Mouse (Mus musculus): ENCODE measurements at regions not wholly inside any gene's neighbourhood (a gene's known extent, or its start where the extent isn't known, plus 50 kb on each side); places are given as distances from the start of the nearest gene placed in this dataset.

- no peak for DNase-seq (ENCODE audit: low spot score in 2 of 2)
- intact Hi-C loops (cut with DNase I), result loop anchor here (5.0 kb wide), 1 partner anchor 650 kb away; no protein-coding TSS in a partner anchor
Measured at GRCm38 (mm10) chr8:56682564-56682963, 131.7 kb downstream of the Fbxo8 start.

- no peak for DNase-seq (ENCODE audit: low spot score in 2 of 2)
- intact Hi-C loops (cut with DNase I), result loop anchor here (5.0 kb wide), 1 partner anchor 648 kb away; no protein-coding TSS in a partner anchor
Measured at GRCm38 (mm10) chr8:56684352-56684751, 133.5 kb downstream of the Fbxo8 start.

- intact Hi-C loops (cut with DNase I), result no loop called here
- no peak for DNase-seq (ENCODE audit: low spot score in 2 of 2)
Measured at GRCm38 (mm10) chr8:56695436-56695835, 144.5 kb downstream of the Fbxo8 start.

GRCm38 (mm10) chr8:56700580-56701145 is 149.8 kb downstream of the Fbxo8 start:
- intact Hi-C loops (cut with DNase I), result no loop called here
- DNase-seq (ENCODE audit: low spot score in 2 of 2), result no peak

GRCm38 (mm10) chr8:56706377-56706776 is 155.5 kb downstream of the Fbxo8 start:
- DNase-seq (ENCODE audit: low spot score in 2 of 2), result no peak
- intact Hi-C loops (cut with DNase I), result no loop called here

- no peak for DNase-seq (ENCODE audit: low spot score in 2 of 2)
- intact Hi-C loops (cut with DNase I), result no loop called here
Measured at GRCm38 (mm10) chr8:56706941-56707706, 156.2 kb downstream of the Fbxo8 start.

GRCm38 (mm10) chr8:56720001-56720400 is 169.1 kb downstream of the Fbxo8 start:
- no peak for DNase-seq (ENCODE audit: low spot score in 2 of 2)
- intact Hi-C loops (cut with DNase I), result no loop called here

- intact Hi-C loops (cut with DNase I), result no loop called here
- DNase-seq (ENCODE audit: low spot score in 2 of 2), result no peak
Measured at GRCm38 (mm10) chr8:56722473-56723236, 171.8 kb downstream of the Fbxo8 start.

GRCm38 (mm10) chr8:56724607-56725006 is 173.7 kb downstream of the Fbxo8 start:
- intact Hi-C loops (cut with DNase I), result no loop called here
- DNase-seq (ENCODE audit: low spot score in 2 of 2), result no peak

- intact Hi-C loops (cut with DNase I), result no loop called here
- DNase-seq (ENCODE audit: low spot score in 2 of 2), result no peak
Measured at GRCm38 (mm10) chr8:56733318-56733717, 182.4 kb downstream of the Fbxo8 start.

- DNase-seq (ENCODE audit: low spot score in 2 of 2), result no peak
- intact Hi-C loops (cut with DNase I), result no loop called here
Measured at GRCm38 (mm10) chr8:56735021-56735420, 184.1 kb downstream of the Fbxo8 start.

GRCm38 (mm10) chr8:56767034-56767433 is 216.1 kb downstream of the Fbxo8 start:
- intact Hi-C loops (cut with DNase I), result no loop called here
- no peak for DNase-seq (ENCODE audit: low spot score in 2 of 2)

- intact Hi-C loops (cut with DNase I), result no loop called here
- DNase-seq (ENCODE audit: low spot score in 2 of 2), result no peak
Measured at GRCm38 (mm10) chr8:56784441-56784840, 233.6 kb downstream of the Fbxo8 start.

GRCm38 (mm10) chr8:56789549-56790270 is 238.8 kb downstream of the Fbxo8 start:
- DNase-seq (ENCODE audit: low spot score in 2 of 2), result no peak
- intact Hi-C loops (cut with DNase I), result no loop called here

- no peak for DNase-seq (ENCODE audit: low spot score in 2 of 2)
- intact Hi-C loops (cut with DNase I), result no loop called here
Measured at GRCm38 (mm10) chr8:56832651-56833050, 281.8 kb downstream of the Fbxo8 start.

- DNase-seq (ENCODE audit: low spot score in 2 of 2), result no peak
- intact Hi-C loops (cut with DNase I), result no loop called here
Measured at GRCm38 (mm10) chr8:56833129-56833528, 282.2 kb downstream of the Fbxo8 start.

GRCm38 (mm10) chr8:56883449-56883848 is 332.6 kb downstream of the Fbxo8 start:
- no peak for DNase-seq (ENCODE audit: low spot score in 2 of 2)
- intact Hi-C loops (cut with DNase I), result loop anchor here (10.0 kb wide), 2 partner anchors 451 to 541 kb away; no protein-coding TSS in a partner anchor

- intact Hi-C loops (cut with DNase I), result loop anchor here (10.0 kb wide), 2 partner anchors 451 to 541 kb away; no protein-coding TSS in a partner anchor
- no peak for DNase-seq (ENCODE audit: low spot score in 2 of 2)
Measured at GRCm38 (mm10) chr8:56884195-56884594, 333.3 kb downstream of the Fbxo8 start.

- DNase-seq (ENCODE audit: low spot score in 2 of 2), result no peak
Measured at GRCm38 (mm10) chr8:56893638-56894037, 342.7 kb downstream of the Fbxo8 start.

GRCm38 (mm10) chr8:56915362-56915761 is 364.5 kb downstream of the Fbxo8 start:
- DNase-seq (ENCODE audit: low spot score in 2 of 2), result no peak
- intact Hi-C loops (cut with DNase I), result no loop called here

More at GRCm38 (mm10) chr8:56893638-56894037, 342.7 kb downstream of the Fbxo8 start:
- intact Hi-C loops (cut with DNase I), result no loop called here
